Mouse (Mus musculus): ENCODE data around the gene Fibp. TPM values are rescaled to one million over a fixed set of nuclear protein-coding genes. Genes with fewer than 3 reads are reported as not detected.

The Fibp gene
- polyA plus RNA-seq, 1 experiment, result 140 TPM

DNA sequence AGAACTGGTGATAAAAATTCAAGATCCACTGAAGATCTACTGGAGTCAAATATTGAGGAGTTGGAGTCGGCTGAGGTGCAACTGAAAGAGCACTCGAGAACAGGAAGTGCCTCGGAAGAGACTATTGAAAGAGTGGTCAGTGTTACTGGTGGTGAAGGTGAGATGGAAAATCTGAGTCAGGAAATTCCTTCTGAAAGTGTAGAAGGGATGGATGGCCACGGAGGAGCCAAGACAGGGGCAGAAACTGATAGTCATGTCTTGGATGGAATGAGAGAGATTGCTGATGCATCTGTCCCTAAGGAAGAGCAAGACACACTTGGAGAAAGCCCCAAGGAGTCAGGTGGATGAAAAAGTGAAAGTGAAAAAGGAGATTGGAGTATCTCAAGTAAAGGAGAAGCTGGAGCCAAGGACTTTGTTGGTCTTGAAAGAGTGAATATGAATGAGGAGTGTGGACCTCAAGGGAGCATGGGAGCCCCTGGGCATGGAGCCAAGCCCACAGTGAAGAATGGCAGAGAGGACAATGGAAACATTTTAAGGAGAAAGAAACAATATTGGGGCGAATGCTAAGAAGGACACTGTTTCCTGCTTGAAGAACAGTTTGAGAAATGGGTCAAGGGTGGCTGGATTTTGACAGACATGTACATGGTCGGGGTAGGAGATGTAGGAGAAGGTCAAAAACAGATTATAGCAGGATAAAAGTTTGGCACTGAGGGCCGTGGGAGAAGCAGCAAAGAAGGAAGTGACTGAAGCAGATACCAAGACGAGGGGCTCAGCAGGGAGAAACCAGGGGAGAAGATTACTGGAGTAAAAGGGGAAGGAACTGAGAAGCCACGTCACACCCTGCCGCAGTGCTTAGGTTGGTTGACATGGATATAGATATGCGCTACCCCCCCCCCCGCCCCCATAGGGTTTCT, 51.9 kb downstream of the Fibp start:
- WGBS, result 64% methylated on average over 12 of the region's 12 CpGs
- DNase-seq (ENCODE audit: low read depth, low spot score), result no peak

DNA sequence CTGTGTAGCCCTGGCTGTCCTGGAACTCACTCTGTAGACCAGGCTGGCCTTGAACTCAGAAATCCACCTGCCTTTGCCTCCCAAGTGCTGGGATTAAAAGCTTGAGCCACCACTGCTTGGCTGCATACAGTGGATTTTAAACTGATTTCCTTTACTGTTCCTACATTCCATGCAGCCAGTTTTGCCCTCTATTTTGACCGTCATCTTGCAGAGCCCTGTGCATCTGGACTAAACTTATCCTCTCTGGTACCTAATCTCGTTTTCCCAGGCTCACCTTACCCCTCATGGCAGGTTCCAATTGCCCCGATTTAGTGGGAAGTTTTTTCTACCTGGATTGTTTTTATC, 52.6 kb downstream of the Fibp start:
- no peak for DNase-seq (ENCODE audit: low read depth, low spot score)
- WGBS, result 73% methylated on average over 3 of the region's 3 CpGs

Other genes starting within 250 kb of the Fibp start
- 6.7 and 7.3 TPM in 2 replicates for gene Pacs1, start 187.5 kb upstream of the Fibp start, polyA plus RNA-seq (2012; rRNA removed)
- 71.5 and 85.8 TPM in 2 replicates for gene Sf3b2, start 165.2 kb upstream of the Fibp start, polyA plus RNA-seq (2012; rRNA removed)
- 0.05 and 0.16 TPM in 2 replicates for gene Gal3st3, start 162.3 kb upstream of the Fibp start, polyA plus RNA-seq (2012; rRNA removed)
- gene Catsper1, start 124.9 kb upstream of the Fibp start, polyA plus RNA-seq (2012; rRNA removed), result not detected in 2 replicates
- 287 and 392 TPM in 2 replicates for gene Cst6, start 111.0 kb upstream of the Fibp start, polyA plus RNA-seq (2012; rRNA removed)
- gene Eif1ad, start 93.9 kb upstream of the Fibp start, polyA plus RNA-seq (2012; rRNA removed), result 26.9 and 35.5 TPM in 2 replicates
- gene Banf1, start 93.4 kb upstream of the Fibp start, polyA plus RNA-seq (2012; rRNA removed), result 196 and 232 TPM in 2 replicates
- gene Sart1, start 71.9 kb upstream of the Fibp start, polyA plus RNA-seq (2012; rRNA removed), result 23.3 and 25.3 TPM in 2 replicates
- gene Tsga10ip, start 58.1 kb upstream of the Fibp start, polyA plus RNA-seq (2012; rRNA removed), result 0.45 and 1.2 TPM in 2 replicates
- 98.0 and 108 TPM in 2 replicates for gene Drap1, start 35.6 kb upstream of the Fibp start, polyA plus RNA-seq (2012; rRNA removed)
- gene AI837181, start 35.5 kb upstream of the Fibp start, polyA plus RNA-seq (2012; rRNA removed), result 51.9 and 55.5 TPM in 2 replicates
- 0.12 and 0.60 TPM in 2 replicates for gene Fosl1, start 13.1 kb upstream of the Fibp start, polyA plus RNA-seq (2012; rRNA removed)
- gene Ccdc85b, start 2.7 kb upstream of the Fibp start, polyA plus RNA-seq (2012; rRNA removed), result 2.1 and 2.4 TPM in 2 replicates
- 12.4 and 14.9 TPM in 2 replicates for gene Ctsw, start 7.9 kb downstream of the Fibp start, polyA plus RNA-seq (2012; rRNA removed)
- 30.2 and 37.5 TPM in 2 replicates for gene Efemp2, start 13.3 kb downstream of the Fibp start, polyA plus RNA-seq (2012; rRNA removed)
- gene Mus81, start 27.8 kb downstream of the Fibp start, polyA plus RNA-seq (2012; rRNA removed), result 23.6 and 29.1 TPM in 2 replicates
- 697 and 725 TPM in 2 replicates for gene Cfl1, start 29.8 kb downstream of the Fibp start, polyA plus RNA-seq (2012; rRNA removed)
- 0.14 and 0.15 TPM in 2 replicates for gene 1700020D05Rik, start 43.2 kb downstream of the Fibp start, polyA plus RNA-seq (2012; rRNA removed)
- 3.2 and 3.7 TPM in 2 replicates for gene Snx32, start 49.9 kb downstream of the Fibp start, polyA plus RNA-seq (2012; rRNA removed)
- 26.6 and 45.5 TPM in 2 replicates for gene Ovol1, start 100.0 kb downstream of the Fibp start, polyA plus RNA-seq (2012; rRNA removed)
- gene Ap5b1, start 107.4 kb downstream of the Fibp start, polyA plus RNA-seq (2012; rRNA removed), result 11.9 and 19.5 TPM in 2 replicates
- gene Rnaseh2c, start 141.3 kb downstream of the Fibp start, polyA plus RNA-seq (2012; rRNA removed), result 45.1 and 47.1 TPM in 2 replicates
- gene Kat5, start 149.6 kb downstream of the Fibp start, polyA plus RNA-seq (2012; rRNA removed), result 43.6 and 54.2 TPM in 2 replicates
- gene Rela, start 176.9 kb downstream of the Fibp start, polyA plus RNA-seq (2012; rRNA removed), result 46.7 and 47.6 TPM in 2 replicates
- 34.3 and 39.7 TPM in 2 replicates for gene Sipa1, start 203.1 kb downstream of the Fibp start, polyA plus RNA-seq (2012; rRNA removed)
- gene Map3k11, start 228.1 kb downstream of the Fibp start, polyA plus RNA-seq (2012; rRNA removed), result 71.1 and 90.9 TPM in 2 replicates
- 71.8 and 89.0 TPM in 2 replicates for gene Pcnx3, start 228.3 kb downstream of the Fibp start, polyA plus RNA-seq (2012; rRNA removed)
- 0.18 TPM in 1 of 2 replicates, not detected in the other for gene Kcnk7, start 243.8 kb downstream of the Fibp start, polyA plus RNA-seq (2012; rRNA removed)

Data from large intestine, adult 2 months (tissue).